Mouse (Mus musculus) thymus, adult 2 months (tissue): ENCODE data around the gene Aplnr.

Experiments used
- CTCF ChIP-seq: fragments of 200-500 bp; IDR thresholded peaks from 2 replicates; pipeline ENCODE4 v1.5.1; 2012; ENCODE audit warnings: mild to moderate bottlenecking, control low read depth, low read length, moderate library complexity, borderline replicate concordance; ENCODE audit not compliant: control insufficient read depth, poor library complexity, insufficient read depth; ENCODE audit errors: extremely low read depth
- POLR2A ChIP-seq: fragments of 200-500 bp; IDR thresholded peaks from 2 replicates; pipeline ENCODE4 v1.6.1; 2012; ENCODE audit warnings: mild to moderate bottlenecking, low read length, control low read depth, moderate library complexity; ENCODE audit not compliant: control insufficient read depth, poor library complexity, insufficient read depth; ENCODE audit errors: extremely low read depth

DNA sequence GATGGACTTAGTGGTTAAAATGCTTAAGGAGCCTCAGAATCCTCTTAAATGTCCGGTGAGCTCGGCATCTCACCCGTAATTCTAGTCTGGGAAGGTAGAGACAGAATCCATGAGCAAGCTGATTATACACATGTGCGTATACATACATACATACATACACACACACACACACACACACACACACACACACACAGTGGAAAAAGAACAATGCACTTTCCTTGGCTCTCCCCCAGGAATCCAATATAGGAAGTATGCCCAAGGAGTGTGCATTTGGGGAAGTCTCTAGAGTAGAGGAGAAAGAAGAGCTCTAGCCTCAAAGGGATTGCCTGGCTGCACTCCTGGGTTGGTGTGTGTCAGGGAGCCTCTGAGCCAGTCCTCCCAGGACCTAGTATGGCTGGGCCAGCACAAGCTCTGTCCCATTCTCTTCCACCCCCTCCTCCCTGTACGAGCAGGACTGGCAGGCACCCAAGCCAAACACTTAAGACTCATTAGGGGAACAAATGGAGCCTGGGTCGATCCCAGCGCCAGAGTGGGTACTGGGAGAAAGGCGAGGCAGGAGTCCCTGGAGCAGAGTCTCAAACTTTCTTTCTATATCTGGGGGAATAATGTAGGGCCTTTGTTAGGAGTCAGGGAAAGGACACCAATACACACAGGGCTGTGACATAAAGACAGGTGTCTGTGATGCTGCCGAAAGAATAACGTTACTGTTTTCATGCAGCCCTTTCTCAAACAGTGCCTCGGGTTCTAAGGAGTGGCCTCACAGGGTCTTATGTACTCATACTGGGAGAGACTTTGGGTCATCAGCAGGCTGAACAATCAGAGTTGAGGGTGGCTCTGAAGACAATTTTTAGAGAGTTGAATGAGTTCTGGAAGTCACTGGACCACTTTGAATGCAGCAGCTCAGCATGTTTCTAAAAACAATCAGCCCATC lies 47.0 kb upstream of the Aplnr start:
- TF ChIP-seq CTCF, result no peak
- no peak for TF ChIP-seq POLR2A
